Mouse (Mus musculus) midbrain, embryonic 11.5 days (tissue): ENCODE measurements around the gene Mterf4. TPM values are rescaled to one million over a fixed set of nuclear protein-coding genes. Genes with fewer than 3 reads are reported as not detected.

Source experiments
- ATAC-seq: fragments of 200-750 bp; cut with Nextera tagmentation; 2 replicates; pipeline ENCODE4 v1.8.0; 2017; ENCODE audit warnings: moderate TSS enrichment, moderate library complexity; ENCODE audit not compliant: low FRiP score
- DNase-seq: peaks from one replicate; pipeline ENCODE4 v3.0.0; 2015; ENCODE audit warnings: low spot score; ENCODE audit errors: missing footprints
- H3K27ac ChIP-seq: fragments of 300-500 bp; sonication (generic); 2 replicates; pipeline ENCODE4 v1.5.1; 2014; ENCODE audit warnings: low read depth, low read length
- H3K27me3 ChIP-seq: fragments of 300-500 bp; sonication (generic); 2 replicates; pipeline ENCODE4 v1.6.1; 2014; ENCODE audit warnings: mild to moderate bottlenecking, low read length, moderate library complexity, mixed read lengths; ENCODE audit not compliant: control insufficient read depth, insufficient read depth
- H3K36me3 ChIP-seq: fragments of 300-500 bp; sonication (generic); 2 replicates; pipeline ENCODE4 v1.6.1; 2014; ENCODE audit warnings: mild to moderate bottlenecking, low read length, moderate library complexity, mixed read lengths; ENCODE audit not compliant: control insufficient read depth, insufficient read depth
- H3K4me1 ChIP-seq: fragments of 300-500 bp; sonication (generic); 2 replicates; pipeline ENCODE4 v1.6.1; 2014; ENCODE audit warnings: low read length; ENCODE audit not compliant: control insufficient read depth, insufficient read depth
- H3K4me2 ChIP-seq: fragments of 300-500 bp; sonication (generic); 2 replicates; pipeline ENCODE4 v1.6.1; 2014; ENCODE audit warnings: mild to moderate bottlenecking, moderate library complexity
- H3K4me3 ChIP-seq: fragments of 300-500 bp; sonication (generic); 2 replicates; pipeline ENCODE4 v1.5.1; 2014; ENCODE audit warnings: low read depth, low read length
- H3K9ac ChIP-seq: fragments of 300-500 bp; sonication (generic); 2 replicates; pipeline ENCODE4 v1.6.1; 2014; ENCODE audit warnings: low read length
- H3K9me3 ChIP-seq: fragments of 300-500 bp; sonication (generic); 2 replicates; pipeline ENCODE4 v1.6.1; 2016; ENCODE audit warnings: low read length; ENCODE audit not compliant: control insufficient read depth
- WGBS: fragments of 180-500 bp; shearing (Covaris S2); extraction: QIAGEN DNeasy Blood & Tissue Kit; methylation state at CpG from one replicate; pipeline ENCODE4 v1.1.7; 2014; 5-methylcytosine and 5-hydroxymethylcytosine counted together
- polyA plus RNA-seq: library from polyadenylated mRNA; unstranded; fragments of >200 nt; fragmentation: Nextera tagmentation; extraction: Ambion mirVana; gene quantifications from 2 replicates; pipeline ENCODE4 v1.2.1, GENCODE M21; 2014

Mterf4 gene
- polyA plus RNA-seq, 1 experiment from 2014 or later = 31.8 TPM

DNA sequence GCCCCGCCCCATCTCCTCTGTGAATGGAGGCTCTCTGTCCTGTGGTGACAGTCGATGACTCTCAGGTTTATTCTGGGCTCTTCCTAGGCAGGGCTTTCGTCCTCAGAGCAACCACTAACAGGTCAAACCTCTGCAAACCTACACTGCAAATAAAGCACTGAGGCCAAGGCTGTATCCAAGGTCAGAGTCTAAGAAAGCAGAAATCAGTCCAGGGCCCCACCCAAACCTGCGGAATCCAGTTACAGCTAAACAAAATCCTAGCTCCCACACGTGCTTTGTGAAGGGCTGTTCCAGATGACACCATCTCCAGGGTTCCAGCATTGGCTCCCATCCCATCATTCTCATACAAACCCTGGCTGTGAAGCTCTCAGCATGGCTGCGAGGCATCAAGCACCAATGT lies 30.2 kb downstream of the Mterf4 start:
- H3K4me1 ChIP-seq = no peaks in the 10 kb centered on the region

DNA sequence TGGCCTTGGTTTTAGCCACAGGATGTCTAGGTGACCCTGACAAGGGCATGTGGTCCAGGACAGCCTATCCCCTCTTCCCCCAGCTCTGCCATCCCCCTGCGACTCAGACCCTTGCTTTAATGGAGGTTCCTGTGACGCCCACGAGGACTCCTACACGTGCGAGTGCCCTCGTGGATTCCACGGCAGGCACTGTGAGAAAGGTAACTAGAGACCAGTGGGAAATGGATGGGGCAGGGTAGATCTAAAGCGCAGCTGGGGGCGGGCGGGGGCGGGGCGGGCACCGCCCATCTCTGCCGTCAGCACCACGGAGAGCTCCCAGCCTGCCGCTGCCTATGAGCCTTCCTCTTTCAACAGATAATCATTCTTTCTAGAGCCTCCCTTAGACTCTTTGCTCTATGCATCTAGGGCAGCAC lies 33.3 kb downstream of the Mterf4 start:
- 3% methylated on average over 16 of the region's 16 CpGs for WGBS
- Histone ChIP-seq H3K9me3 (no peaks in the 10 kb centered on the region), H3K27me3 (no peaks in the 10 kb centered on the region), H3K9ac (no peak overlapping the region), H3K27ac (no peak overlapping the region), H3K4me2 (peak overlapping the region; percentile 4; the same call in 1 of the 2 replicates), H3K36me3 (no peaks in the 10 kb centered on the region), H3K4me1 (no peaks in the 10 kb centered on the region), H3K4me3 (no peak overlapping the region)
- peak; percentile 91 for DNase-seq
- ATAC-seq = peak; percentile 52; the same call in 1 of the 2 replicates

More for the DNA sequence above, 30.2 kb downstream of the Mterf4 start:
- DNase-seq (no peak), ATAC-seq (no peak)
- Histone ChIP-seq H3K9me3 (no peaks in the 10 kb centered on the region), H3K36me3 (no peaks in the 10 kb centered on the region), H3K27me3 (no peaks in the 10 kb centered on the region), H3K27ac (no peak overlapping the region), H3K4me2 (no peak overlapping the region), H3K4me3 (no peak overlapping the region), H3K9ac (no peak overlapping the region)
- WGBS = 79% methylated on average over 6 of the region's 6 CpGs

DNA sequence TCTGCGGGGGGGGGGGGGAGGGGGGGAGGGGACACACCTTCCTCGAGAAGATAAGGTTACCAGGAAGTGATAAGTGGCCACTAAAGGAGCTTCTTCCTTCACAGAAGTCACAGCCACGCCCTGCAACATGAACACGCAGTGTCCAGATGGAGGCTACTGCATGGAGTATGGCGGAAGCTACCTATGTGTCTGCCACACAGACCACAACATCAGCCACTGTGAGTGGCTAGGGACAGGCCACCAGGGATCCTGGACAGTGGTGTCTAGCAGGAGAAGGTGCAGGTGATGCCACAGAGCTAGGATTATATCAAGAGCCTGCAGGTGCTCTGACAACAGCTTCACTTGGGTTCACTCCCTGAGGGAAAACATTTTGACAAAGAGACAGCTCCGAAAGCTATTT lies 34.0 kb downstream of the Mterf4 start:
- no peak overlapping the region for H3K9ac ChIP-seq
- no peak overlapping the region for H3K4me2 ChIP-seq
- no peaks in the 10 kb centered on the region for H3K4me1 ChIP-seq
- no peak for ATAC-seq
- no peak overlapping the region for H3K4me3 ChIP-seq
- no peak overlapping the region for H3K27ac ChIP-seq
- 77% methylated on average over 6 of the region's 6 CpGs for WGBS
- peak; percentile 70 for DNase-seq
- no peaks in the 10 kb centered on the region for H3K27me3 ChIP-seq
- H3K9me3 ChIP-seq = no peaks in the 10 kb centered on the region
- H3K36me3 ChIP-seq = no peaks in the 10 kb centered on the region

DNA sequence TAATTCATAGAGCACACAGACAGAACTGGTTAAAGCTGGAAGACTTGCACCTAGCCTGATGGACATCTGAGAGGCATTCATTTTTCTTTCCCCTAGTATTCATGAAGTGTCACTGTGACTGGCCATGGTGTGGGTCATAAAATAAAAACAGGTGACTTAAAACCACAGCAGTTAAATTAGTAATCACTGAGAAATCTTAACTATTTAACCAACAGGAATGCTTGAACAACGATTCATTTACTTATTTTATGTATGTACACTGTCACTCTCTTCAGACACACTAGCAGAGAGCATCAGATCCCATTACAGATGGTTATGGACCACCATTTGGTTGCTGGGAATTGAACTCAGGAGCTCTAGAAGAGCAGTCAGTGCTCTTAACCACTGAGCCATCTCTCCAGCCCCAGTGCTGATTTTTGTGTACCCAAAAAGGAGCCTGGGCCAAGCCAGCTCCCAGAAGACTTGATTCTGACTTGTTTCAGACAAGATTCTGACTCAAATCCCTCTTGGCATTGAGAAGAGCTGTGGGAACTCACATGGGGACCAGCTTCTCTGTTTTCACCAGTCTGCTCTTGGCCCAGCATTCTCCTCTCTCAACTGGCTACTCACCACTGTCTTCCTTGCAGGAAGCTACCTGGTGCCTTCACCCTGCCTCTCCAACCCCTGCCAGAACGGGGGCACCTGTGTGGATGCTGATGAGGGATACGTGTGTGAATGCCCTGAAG lies 35.0 kb downstream of the Mterf4 start:
- Histone ChIP-seq H3K36me3 (no peaks in the 10 kb centered on the region), H3K9ac (no peak overlapping the region), H3K9me3 (no peaks in the 10 kb centered on the region), H3K4me2 (no peak overlapping the region), H3K27ac (no peak overlapping the region), H3K4me1 (no peaks in the 10 kb centered on the region), H3K27me3 (no peaks in the 10 kb centered on the region), H3K4me3 (no peak overlapping the region)
- WGBS = 65% methylated on average over 3 of the region's 3 CpGs
- ATAC-seq (no peak), DNase-seq (no peak)

DNA sequence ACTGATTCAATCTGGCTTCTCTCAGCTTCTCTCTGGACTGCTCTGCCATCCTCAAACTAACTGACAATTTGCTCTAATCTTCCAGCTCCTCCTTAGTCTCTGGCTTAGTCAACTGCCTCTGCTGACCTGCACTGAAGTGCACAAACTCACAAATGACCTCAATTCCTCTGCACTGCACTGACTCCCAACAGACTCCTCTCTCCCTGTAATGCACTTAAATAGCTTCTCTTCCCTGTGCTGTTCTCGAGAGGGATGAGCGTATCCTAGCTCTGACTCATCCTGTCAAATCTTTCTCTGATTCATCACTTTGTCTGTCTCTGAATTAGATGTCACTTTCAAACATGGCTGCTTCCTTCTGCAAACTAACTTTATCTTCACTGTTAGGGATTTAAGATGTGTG lies 37.5 kb downstream of the Mterf4 start:
- Histone ChIP-seq H3K4me3 (no peak overlapping the region), H3K27me3 (no peaks in the 10 kb centered on the region), H3K4me2 (no peak overlapping the region), H3K9ac (no peak overlapping the region), H3K9me3 (no peaks in the 10 kb centered on the region), H3K36me3 (no peaks in the 10 kb centered on the region), H3K27ac (no peak overlapping the region), H3K4me1 (no peaks in the 10 kb centered on the region)
- ATAC-seq (no peak), DNase-seq (no peak)
- 86% methylated on average over 2 of the region's 2 CpGs for WGBS

DNA sequence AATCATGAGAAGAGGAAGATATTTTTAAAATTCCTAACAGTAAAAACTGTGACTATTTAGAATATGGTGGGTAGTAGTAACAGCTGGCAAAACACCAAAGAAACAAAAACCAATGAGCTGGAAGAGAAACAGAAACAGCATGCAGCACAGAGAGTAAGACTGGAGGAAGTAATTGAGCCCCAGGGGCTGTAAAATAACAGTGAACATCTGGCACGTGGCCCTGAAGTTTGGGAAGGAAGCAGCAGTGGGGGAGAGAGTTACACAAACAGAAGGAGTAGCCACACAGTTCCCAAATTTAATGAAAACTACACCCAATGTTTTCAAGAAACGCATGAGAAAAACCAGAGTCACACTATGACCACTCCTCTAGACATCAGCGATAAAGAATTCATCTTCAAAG lies 38.5 kb downstream of the Mterf4 start:
- no peak for DNase-seq
- no peak overlapping the region for H3K9ac ChIP-seq
- H3K27ac ChIP-seq = no peak overlapping the region
- no peaks in the 10 kb centered on the region for H3K36me3 ChIP-seq
- no peaks in the 10 kb centered on the region for H3K27me3 ChIP-seq
- no peaks in the 10 kb centered on the region for H3K4me1 ChIP-seq
- H3K4me2 ChIP-seq = no peak overlapping the region
- no peaks in the 10 kb centered on the region for H3K9me3 ChIP-seq
- 51% methylated on average over 3 of the region's 3 CpGs for WGBS
- no peak overlapping the region for H3K4me3 ChIP-seq
- no peak for ATAC-seq

DNA sequence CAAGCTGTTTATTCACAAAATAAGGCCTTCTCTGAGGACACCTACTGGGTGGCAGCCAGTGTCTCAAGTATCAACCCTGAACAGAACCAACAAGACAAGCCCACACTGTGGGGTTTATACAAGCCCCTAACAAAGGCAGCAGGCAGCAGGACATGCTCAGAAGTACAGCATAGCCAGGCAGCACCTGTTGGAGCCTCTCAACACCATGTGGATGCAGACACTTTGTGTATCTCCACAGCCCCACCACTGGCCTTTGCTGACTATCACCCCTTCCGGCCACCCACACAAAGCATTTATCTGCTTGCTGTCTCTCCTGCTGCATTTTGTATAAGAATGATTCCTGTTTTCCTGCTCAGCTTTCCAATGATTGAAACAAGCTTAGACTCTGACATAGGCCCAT lies 48.2 kb downstream of the Mterf4 start:
- ATAC-seq (no peak), DNase-seq (peak; percentile 75)
- H3K9me3 ChIP-seq = no peaks in the 10 kb centered on the region
- H3K27ac ChIP-seq = no peak overlapping the region
- H3K27me3 ChIP-seq = no peaks in the 10 kb centered on the region
- H3K9ac ChIP-seq = no peak overlapping the region
- H3K36me3 ChIP-seq = no peaks in the 10 kb centered on the region
- H3K4me3 ChIP-seq = no peak overlapping the region
- H3K4me2 ChIP-seq = no peak overlapping the region
- no peaks in the 10 kb centered on the region for H3K4me1 ChIP-seq
- WGBS = 92% methylated on average over 1 of the region's 1 CpGs

DNA sequence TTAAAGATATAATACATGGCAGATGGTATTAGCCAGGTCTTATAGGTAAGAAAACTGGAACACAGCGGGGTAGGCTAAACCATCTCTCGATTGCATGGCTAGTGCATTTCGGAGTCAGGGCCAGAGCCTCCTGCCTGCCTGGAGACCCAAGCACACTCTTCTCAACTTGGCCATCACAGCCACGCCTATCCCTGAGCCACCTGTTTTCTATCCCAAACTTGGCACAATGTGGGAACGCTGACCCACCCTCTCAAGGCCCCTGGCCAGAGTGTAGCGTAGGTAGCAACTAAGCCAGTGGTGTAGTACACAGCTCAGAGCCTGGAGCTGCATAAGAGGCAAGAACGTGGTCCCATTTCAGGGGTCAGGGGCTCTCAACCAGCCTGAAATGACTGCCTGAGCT lies 50.0 kb downstream of the Mterf4 start:
- ATAC-seq (no peak), DNase-seq (peak; percentile 17)
- H3K4me3 ChIP-seq = no peak overlapping the region
- no peak overlapping the region for H3K9ac ChIP-seq
- no peak overlapping the region for H3K4me2 ChIP-seq
- no peaks in the 10 kb centered on the region for H3K9me3 ChIP-seq
- no peaks in the 10 kb centered on the region for H3K27me3 ChIP-seq
- 90% methylated on average over 7 of the region's 7 CpGs for WGBS
- H3K36me3 ChIP-seq = no peaks in the 10 kb centered on the region
- no peak overlapping the region for H3K27ac ChIP-seq
- H3K4me1 ChIP-seq = no peaks in the 10 kb centered on the region

DNA sequence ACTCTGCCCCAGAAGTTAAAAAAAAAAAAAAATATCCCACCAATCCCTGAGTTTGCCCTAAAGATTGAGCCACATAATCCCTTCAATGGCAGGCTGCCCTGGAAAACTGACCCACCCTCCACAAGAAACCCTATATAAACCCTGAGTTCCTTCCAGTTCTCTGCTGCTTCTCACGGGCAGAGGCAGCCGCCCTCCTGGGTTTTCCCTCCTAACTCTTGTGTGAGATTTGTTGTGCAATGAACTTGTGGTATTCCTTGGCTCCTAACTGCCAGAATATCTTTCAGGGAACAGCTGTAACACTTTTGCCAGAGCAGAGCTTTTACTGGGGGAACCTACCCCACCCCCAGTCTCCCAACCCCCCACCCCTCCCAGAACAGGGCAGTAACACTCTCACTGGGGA lies 53.1 kb downstream of the Mterf4 start:
- ATAC-seq (no peak), DNase-seq (peak; percentile 17)
- Histone ChIP-seq H3K9ac (no peak overlapping the region), H3K27me3 (no peaks in the 10 kb centered on the region), H3K36me3 (no peaks in the 10 kb centered on the region), H3K4me3 (no peak overlapping the region), H3K4me2 (no peak overlapping the region), H3K9me3 (no peaks in the 10 kb centered on the region), H3K27ac (no peak overlapping the region), H3K4me1 (no peaks in the 10 kb centered on the region)
- WGBS = 51% methylated on average over 2 of the region's 2 CpGs
